Mouse (Mus musculus): ENCODE data around the gene Eif5a2.

DNA sequence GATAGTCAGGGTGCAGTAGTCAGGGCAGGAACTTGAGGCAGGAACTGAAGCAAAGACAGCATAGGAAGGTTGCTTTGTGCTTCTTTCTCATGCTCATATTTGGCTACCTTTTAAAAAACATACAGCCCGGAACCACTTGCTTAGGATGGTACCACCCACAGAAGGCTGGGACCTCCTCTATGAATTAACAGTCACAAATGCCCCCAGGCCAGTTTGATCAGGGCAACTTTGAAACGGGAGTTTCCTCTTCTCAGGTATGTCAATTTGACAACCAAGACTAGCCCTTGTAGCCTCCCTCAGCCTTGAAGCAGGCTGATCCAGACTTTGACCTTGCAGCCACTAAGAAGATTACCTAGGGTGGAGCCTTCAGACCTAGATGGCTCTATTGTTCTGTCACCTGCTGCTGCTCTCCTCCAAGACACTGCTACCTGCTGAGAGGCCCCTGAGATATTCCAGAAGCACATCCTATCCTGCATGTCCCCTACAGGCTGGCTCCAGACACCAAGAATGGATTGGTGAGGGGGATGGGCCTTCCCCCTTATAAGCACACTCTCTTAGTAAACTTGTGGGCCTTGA is 55.8 kb downstream of the Eif5a2 start:
- no peak for TF ChIP-seq CTCF (IDR thresholded peaks at IDR 0.05; ENCODE audit: low read depth, low read length)
- TF ChIP-seq POLR2A (IDR thresholded peaks at IDR 0.05; ENCODE audit: borderline replicate concordance, low read depth, low read length), result no peak

Measured in bone marrow macrophage, adult 2 months (primary cell).